Mouse (Mus musculus): ENCODE results near the gene Vezf1.

GRCm38 (mm10) chr11:88110031-88110594, 42.0 kb downstream of the Vezf1 start:
- TF ChIP-seq CTCF (IDR thresholded peaks at IDR 0.05; ENCODE audit: insufficient read depth, low read depth, low read length) = no peak
- TF ChIP-seq POLR2A (IDR thresholded peaks at IDR 0.05; ENCODE audit: insufficient read depth, low read depth, low read length) = no peak
